Mouse (Mus musculus) limb, embryonic 11.5 days (tissue): Measurements from ENCODE around the gene Prkce. TPM values are rescaled to one million over a fixed set of nuclear protein-coding genes. Genes with fewer than 3 reads are reported as not detected.

Experiments
- ATAC-seq: fragments of 200-750 bp; cut with Nextera tagmentation; 2 replicates; pipeline ENCODE4 v1.8.0; 2017; ENCODE audit warnings: low read depth; ENCODE audit not compliant: insufficient number of reproducible peaks, low FRiP score, low TSS enrichment
- DNase-seq: peaks from one replicate; pipeline ENCODE4 v3.0.0-alpha.2; 2015; ENCODE audit warnings: low spot score
- H3K27ac ChIP-seq: fragments of 300-500 bp; sonication (generic); replicated peaks from 2 replicates; pipeline ENCODE4 v1.5.1; 2014; ENCODE audit warnings: low read depth, mild to moderate bottlenecking, low read length
- H3K27me3 ChIP-seq: fragments of 300-500 bp; sonication (generic); 2 replicates; pipeline ENCODE4 v1.6.1; 2014; ENCODE audit warnings: mild to moderate bottlenecking, low read length, mixed read lengths; ENCODE audit not compliant: control insufficient read depth, insufficient read depth
- H3K36me3 ChIP-seq: fragments of 300-500 bp; sonication (generic); 2 replicates; pipeline ENCODE4 v1.6.1; 2014; ENCODE audit warnings: mild to moderate bottlenecking, low read length, moderate library complexity, mixed read lengths; ENCODE audit not compliant: control insufficient read depth, insufficient read depth
- H3K4me1 ChIP-seq: fragments of 300-500 bp; sonication (generic); 2 replicates; pipeline ENCODE4 v1.6.1; 2014; ENCODE audit warnings: low read length, mixed read lengths; ENCODE audit not compliant: control insufficient read depth, insufficient read depth
- H3K4me2 ChIP-seq: fragments of 300-500 bp; sonication (generic); 2 replicates; pipeline ENCODE4 v1.6.1; 2014; ENCODE audit warnings: low read depth, mild to moderate bottlenecking, moderate library complexity; ENCODE audit not compliant: severe bottlenecking
- H3K4me3 ChIP-seq: fragments of 300-500 bp; sonication (generic); 2 replicates; pipeline ENCODE4 v1.5.1; 2014; ENCODE audit warnings: low read depth, low read length
- H3K9ac ChIP-seq: fragments of 300-500 bp; sonication (generic); 2 replicates; pipeline ENCODE4 v1.6.1; 2014; ENCODE audit warnings: mild to moderate bottlenecking, low read length
- H3K9me3 ChIP-seq: fragments of 300-500 bp; sonication (generic); 2 replicates; pipeline ENCODE4 v1.6.1; 2016; ENCODE audit warnings: low read length; ENCODE audit not compliant: control insufficient read depth
- whole genome bisulfite sequencing: fragments of 180-500 bp; shearing (Covaris S2); extraction: QIAGEN DNeasy Blood & Tissue Kit; methylation state at CpG from one replicate; pipeline ENCODE4 v1.1.7; 2014; 5-methylcytosine and 5-hydroxymethylcytosine counted together
- polyA plus RNA-seq: library from polyadenylated mRNA; unstranded; fragments of >200 nt; fragmentation: Nextera tagmentation; extraction: Ambion mirVana; gene quantifications from 2 replicates; pipeline ENCODE4 v1.2.1, GENCODE M21; 2014

Prkce gene
- polyA plus RNA-seq, 1 experiment from 2014 or later, result 5.1 TPM

DNA sequence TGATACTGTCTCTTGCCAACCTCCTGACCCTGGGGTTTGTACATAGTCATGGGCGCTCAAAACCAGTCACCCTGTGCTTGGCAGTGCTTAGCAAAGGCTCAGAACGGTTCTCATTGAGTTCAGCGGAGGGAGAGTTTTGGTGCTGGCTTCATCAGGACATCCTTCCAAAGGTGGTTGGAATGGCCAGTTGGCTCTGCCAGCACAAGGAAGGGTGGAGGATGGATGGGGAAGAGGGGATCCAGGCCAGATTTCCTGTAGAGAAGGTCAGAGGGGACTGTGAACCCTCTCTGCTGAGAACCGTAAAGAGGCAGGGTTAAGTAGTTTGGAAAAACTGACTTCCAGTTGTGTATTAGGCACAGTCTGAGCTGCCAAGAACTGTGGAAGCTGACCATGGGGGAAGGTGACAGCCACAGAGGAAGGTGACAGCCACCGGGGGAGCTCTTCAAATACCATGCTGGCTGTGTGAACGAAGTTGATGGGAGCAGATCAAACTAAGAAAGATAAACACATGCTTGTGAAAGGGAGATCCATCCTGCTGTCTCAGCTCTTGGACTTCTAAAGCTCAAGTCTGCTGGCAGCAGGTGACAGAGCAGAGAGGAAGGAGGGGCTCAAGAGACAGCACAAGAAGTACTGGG is 99.7 kb downstream of the Prkce start:
- ATAC-seq (no peak), DNase-seq (no peak)
- no peaks in the 10 kb centered on the region for H3K27me3 ChIP-seq
- no peak overlapping the region for H3K9ac ChIP-seq
- no peaks in the 10 kb centered on the region for H3K36me3 ChIP-seq
- no peak overlapping the region for H3K4me3 ChIP-seq
- peaks cover 19% of the 10 kb centered on the region for H3K4me1 ChIP-seq
- no peak overlapping the region for H3K27ac ChIP-seq
- H3K9me3 ChIP-seq, result no peaks in the 10 kb centered on the region
- H3K4me2 ChIP-seq, result no peak overlapping the region
- 64% methylated on average over 6 of the region's 6 CpGs for WGBS

DNA sequence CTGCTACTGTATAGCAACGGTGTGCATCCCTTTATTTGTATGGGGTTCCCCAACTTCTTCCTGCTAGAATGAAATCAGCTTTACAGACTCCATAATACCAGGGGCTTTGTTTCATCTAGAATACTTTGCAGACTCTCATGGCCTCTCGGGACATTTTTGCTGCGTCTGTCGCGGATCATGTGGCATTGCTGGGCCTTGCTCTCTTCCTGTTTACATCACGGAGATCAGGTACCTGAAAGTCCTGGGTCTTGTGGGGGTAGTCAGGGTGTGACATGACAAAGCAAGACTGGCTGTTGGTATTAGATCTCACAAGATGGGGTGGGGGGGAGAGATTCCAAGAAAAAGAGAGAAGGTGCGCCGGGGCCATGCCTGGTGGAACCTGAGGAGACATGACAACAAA is 102.1 kb downstream of the Prkce start:
- Histone ChIP-seq H3K36me3 (no peaks in the 10 kb centered on the region), H3K27ac (no peak overlapping the region), H3K4me3 (no peak overlapping the region), H3K27me3 (no peaks in the 10 kb centered on the region), H3K9ac (no peak overlapping the region), H3K4me2 (no peak overlapping the region), H3K4me1 (peaks cover 24% of the 10 kb centered on the region), H3K9me3 (no peaks in the 10 kb centered on the region)
- 93% methylated on average over 8 of the region's 8 CpGs for WGBS
- DNase-seq, result no peak
- no peak for ATAC-seq

DNA sequence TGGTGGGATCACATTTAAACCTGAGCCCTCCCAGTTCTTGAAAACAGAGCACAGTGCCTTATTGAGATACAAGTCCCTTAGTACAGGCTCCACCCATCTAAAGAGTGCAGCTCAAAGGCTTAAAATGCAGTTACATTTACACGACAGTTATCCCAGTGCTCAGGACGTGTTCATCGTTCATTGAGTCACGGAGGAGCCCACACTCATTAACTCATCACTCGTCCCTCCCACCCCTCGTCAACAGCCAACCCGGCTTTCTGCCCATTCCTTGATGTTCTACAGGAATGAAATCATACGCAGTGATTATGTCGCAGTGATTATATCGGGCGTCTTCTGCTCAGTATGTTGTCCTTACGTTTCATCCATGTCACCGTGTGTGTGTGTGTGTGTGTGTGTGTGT is 102.9 kb downstream of the Prkce start:
- no peak overlapping the region for H3K4me2 ChIP-seq
- H3K36me3 ChIP-seq, result no peaks in the 10 kb centered on the region
- ATAC-seq (no peak), DNase-seq (no peak)
- no peak overlapping the region for H3K4me3 ChIP-seq
- H3K27ac ChIP-seq, result no peak overlapping the region
- 91% methylated on average over 13 of the region's 13 CpGs for WGBS
- H3K27me3 ChIP-seq, result no peaks in the 10 kb centered on the region
- peaks cover 24% of the 10 kb centered on the region for H3K4me1 ChIP-seq
- H3K9me3 ChIP-seq, result no peaks in the 10 kb centered on the region
- no peak overlapping the region for H3K9ac ChIP-seq

DNA sequence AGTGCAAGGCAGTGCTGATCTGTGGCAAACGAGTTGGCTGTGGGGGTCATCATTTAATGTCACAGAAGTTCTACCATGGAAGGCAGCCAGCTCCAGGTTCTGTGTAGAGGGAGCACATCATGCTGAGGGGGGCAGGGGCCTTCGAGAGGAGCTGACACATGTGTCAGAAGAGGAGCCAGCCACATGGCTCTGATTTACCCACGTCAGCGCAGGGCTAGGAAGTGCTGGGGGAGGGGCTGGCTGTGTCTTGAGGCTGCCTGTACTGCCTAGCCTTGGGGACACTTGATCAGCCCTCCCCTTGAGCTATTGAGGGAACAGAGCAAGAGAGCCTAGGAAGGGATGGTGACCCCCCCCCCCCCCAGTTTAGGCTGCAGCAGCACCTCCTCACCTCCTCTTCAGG is 103.7 kb downstream of the Prkce start:
- no peak overlapping the region for H3K4me2 ChIP-seq
- ATAC-seq, result peak; percentile 47; the same call in 1 of the 2 replicates

DNA sequence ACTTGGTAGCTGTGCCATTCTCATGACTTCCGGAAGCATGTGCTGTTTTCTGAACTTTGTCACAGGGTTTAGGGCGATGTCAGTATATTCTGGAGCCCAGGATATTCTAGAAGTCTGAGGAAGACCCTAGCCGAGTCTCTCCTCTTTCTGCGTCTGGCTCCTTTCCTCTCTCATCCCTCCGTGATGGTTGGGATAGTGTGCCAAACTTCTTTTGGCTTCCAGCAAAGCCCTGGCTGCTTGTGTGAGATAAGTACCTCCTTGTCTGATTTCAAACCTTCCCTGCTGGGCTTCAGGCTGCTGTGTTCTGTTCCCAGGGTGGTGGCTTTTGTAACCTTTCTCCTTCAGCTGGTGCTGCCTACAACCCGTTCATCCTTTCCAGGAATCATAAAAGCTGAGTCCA is 105.4 kb downstream of the Prkce start:
- Histone ChIP-seq H3K9me3 (no peaks in the 10 kb centered on the region), H3K4me2 (no peak overlapping the region), H3K36me3 (no peaks in the 10 kb centered on the region), H3K4me1 (peaks cover 32% of the 10 kb centered on the region), H3K27me3 (no peaks in the 10 kb centered on the region), H3K4me3 (no peak overlapping the region), H3K9ac (no peak overlapping the region), H3K27ac (no peak overlapping the region)
- ATAC-seq (no peak), DNase-seq (no peak)
- WGBS, result 76% methylated on average over 6 of the region's 6 CpGs

More for the DNA sequence above, 103.7 kb downstream of the Prkce start:
- peak; percentile 66 for DNase-seq
- no peak overlapping the region for H3K9ac ChIP-seq
- H3K4me3 ChIP-seq, result no peak overlapping the region
- peaks cover 24% of the 10 kb centered on the region for H3K4me1 ChIP-seq
- no peaks in the 10 kb centered on the region for H3K27me3 ChIP-seq
- H3K27ac ChIP-seq, result no peak overlapping the region
- WGBS, result 8% methylated on average over 4 of the region's 4 CpGs
- no peaks in the 10 kb centered on the region for H3K9me3 ChIP-seq
- H3K36me3 ChIP-seq, result no peaks in the 10 kb centered on the region

DNA sequence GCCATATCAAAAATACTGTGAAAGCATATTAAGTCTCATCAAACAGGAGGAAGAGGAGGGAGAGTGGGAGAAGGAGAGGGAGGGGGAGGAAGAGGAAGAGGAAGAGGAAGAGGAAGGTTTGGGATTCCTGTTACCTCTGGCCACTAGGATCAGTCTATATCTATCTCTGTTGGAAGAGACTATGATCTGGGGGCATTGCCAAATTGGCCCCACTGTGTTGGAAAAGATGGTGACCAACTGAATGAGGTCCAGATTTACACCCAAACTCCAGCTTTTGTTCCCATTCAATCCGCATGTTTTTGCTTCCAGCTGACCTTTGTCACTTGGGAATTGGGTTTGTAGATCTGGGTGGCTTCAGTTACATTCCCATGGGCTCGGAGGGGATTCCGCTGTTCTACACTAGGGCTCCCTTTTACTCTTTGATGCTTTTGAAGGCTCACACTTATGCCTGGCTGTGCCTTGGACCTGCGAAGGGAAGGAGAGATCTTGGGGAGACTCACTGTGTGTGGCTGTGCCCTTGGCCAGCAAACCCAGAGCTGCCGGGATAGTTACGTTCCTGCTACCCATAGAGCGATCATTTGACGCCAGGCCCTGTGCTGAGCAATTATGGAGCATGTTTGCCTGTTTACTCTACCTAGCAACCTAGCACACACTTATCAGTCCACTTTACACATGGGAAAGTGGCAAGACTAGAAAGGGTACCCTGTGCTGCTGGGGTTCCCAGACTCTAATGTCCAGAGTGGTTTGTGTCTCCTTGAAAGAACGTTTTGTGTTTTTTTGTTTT is 106.2 kb downstream of the Prkce start:
- DNase-seq, result no peak
- peaks cover 32% of the 10 kb centered on the region for H3K4me1 ChIP-seq

GRCm38 (mm10) chr17:86274350-86274744 is 106.8 kb downstream of the Prkce start:
- ATAC-seq, result no peak
- WGBS, result 66% methylated on average over 7 of the region's 7 CpGs
- no peaks in the 10 kb centered on the region for H3K36me3 ChIP-seq
- no peak overlapping the region for H3K9ac ChIP-seq
- DNase-seq, result no peak
- H3K4me1 ChIP-seq, result peaks cover 32% of the 10 kb centered on the region
- H3K4me2 ChIP-seq, result no peak overlapping the region
- no peaks in the 10 kb centered on the region for H3K9me3 ChIP-seq
- H3K27ac ChIP-seq, result no peak overlapping the region
- H3K27me3 ChIP-seq, result no peaks in the 10 kb centered on the region
- no peak overlapping the region for H3K4me3 ChIP-seq

More for the DNA sequence above, 106.2 kb downstream of the Prkce start:
- Histone ChIP-seq H3K9me3 (no peaks in the 10 kb centered on the region), H3K9ac (no peak overlapping the region), H3K36me3 (no peaks in the 10 kb centered on the region), H3K27me3 (no peaks in the 10 kb centered on the region), H3K27ac (no peak overlapping the region), H3K4me3 (no peak overlapping the region), H3K4me2 (no peak overlapping the region)
- WGBS, result 86% methylated on average over 9 of the region's 9 CpGs
- ATAC-seq, result no peak

- Histone ChIP-seq H3K9me3 (no peaks in the 10 kb centered on the region), H3K36me3 (no peaks in the 10 kb centered on the region), H3K4me3 (no peak overlapping the region), H3K27ac (no peak overlapping the region), H3K4me2 (no peak overlapping the region), H3K27me3 (no peaks in the 10 kb centered on the region), H3K9ac (no peak overlapping the region), H3K4me1 (peaks cover 38% of the 10 kb centered on the region)
- no peak for ATAC-seq
- no peak for DNase-seq
- 88% methylated on average over 4 of the region's 4 CpGs for WGBS
Measured at GRCm38 (mm10) chr17:86276381-86276780, 108.8 kb downstream of the Prkce start.
